Mouse (Mus musculus): ENCODE data around the gene Igfbp2.

DNA sequence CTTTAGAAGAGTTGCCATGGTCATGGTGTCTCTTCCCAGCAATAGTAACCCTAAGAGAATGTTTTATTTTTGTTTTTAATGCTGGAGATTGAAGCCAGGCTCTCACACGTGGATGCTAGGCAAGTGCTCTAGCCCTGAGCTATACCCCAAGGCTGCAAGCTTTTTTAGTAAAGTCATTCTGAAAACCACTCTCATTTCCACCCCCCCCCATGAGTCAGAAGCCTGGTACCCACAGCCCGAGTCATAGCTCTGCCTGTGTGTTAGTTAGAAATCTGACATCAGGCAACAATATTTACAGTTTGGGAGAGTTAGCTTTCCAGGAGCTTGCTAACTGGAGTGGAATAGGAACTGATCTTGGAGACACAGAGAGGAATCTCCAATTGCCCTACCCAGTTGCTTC lies 25.9 kb upstream of the Igfbp2 start:
- no peak for TF ChIP-seq CTCF (IDR thresholded peaks at IDR 0.05; ENCODE audit: low read depth, low read length)
- no peak for TF ChIP-seq EP300 (IDR thresholded peaks at IDR 0.05; ENCODE audit: insufficient read depth, low read depth, low read length)
